Mouse (Mus musculus): ENCODE measurements around the gene B3galt4.

DNA sequence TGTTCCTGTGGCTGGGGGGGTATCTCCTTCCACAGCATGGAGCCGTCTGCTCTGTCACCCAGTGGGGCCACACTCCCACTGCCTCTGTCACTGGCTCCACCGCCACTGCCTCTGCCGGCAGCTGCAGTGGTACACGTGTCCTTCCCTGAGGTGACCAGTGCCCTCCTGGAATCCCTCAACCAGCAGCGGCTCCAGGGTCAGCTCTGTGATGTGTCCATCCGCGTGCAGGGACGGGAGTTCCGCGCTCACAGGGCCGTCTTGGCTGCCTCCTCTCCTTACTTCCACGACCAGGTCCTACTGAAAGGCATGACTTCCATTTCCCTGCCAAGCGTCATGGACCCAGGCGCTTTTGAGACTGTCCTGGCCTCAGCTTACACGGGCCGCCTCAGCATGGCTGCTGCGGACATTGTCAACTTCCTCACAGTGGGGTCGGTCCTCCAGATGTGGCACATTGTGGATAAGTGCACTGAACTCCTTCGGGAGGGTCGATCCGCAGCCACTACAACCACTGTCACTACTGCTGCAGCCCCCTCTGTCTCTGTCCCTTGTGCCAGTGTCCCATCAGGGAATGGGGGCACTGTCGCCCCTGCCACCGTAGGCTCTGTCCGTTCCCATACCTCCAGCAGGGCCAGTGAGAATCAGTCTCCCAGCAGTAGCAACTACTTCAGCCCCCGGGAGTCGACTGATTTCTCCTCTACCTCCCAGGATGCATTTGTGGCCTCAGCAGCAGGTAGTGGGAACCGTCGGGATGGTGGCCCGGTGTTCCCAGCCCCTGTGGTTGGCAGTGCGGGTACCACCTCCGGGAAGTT lies 34.2 kb downstream of the B3galt4 start:
- no peak for TF ChIP-seq CHD1 (IDR thresholded peaks at IDR 0.05; ENCODE audit: low read depth, low read length)
- TF ChIP-seq CTCF (IDR thresholded peaks at IDR 0.05 in 2 of 3, conservative IDR thresholded peaks at IDR 0.05 in 1 of 3; ENCODE audit: control insufficient read depth in 1 of 3, insufficient read depth in 1 of 3, low read depth in 2 of 3, low read length in 3 of 3, poor library complexity in 1 of 3, severe bottlenecking in 1 of 3), result no peak
- TF ChIP-seq NELFE (IDR thresholded peaks at IDR 0.05; ENCODE audit: low read depth, low read length), result no peak
- TF ChIP-seq ELF1 (IDR thresholded peaks at IDR 0.05; ENCODE audit: low read depth, low read length), result no peak
- no peak for TF ChIP-seq POLR2A (IDR thresholded peaks at IDR 0.05; ENCODE audit: control insufficient read depth in 1 of 2, insufficient read depth in 1 of 2, low read depth in 1 of 2, low read length in 2 of 2, poor library complexity in 1 of 2)
- no peak for TF ChIP-seq POLR2AphosphoS2 (IDR thresholded peaks at IDR 0.05; ENCODE audit: low read length)
- no peak for TF ChIP-seq RCOR1 (IDR thresholded peaks at IDR 0.05; ENCODE audit: low read depth, low read length)
- TF ChIP-seq SMC3 (IDR thresholded peaks at IDR 0.05; ENCODE audit: low read depth, low read length), result no peak
- TF ChIP-seq EP300 (IDR thresholded peaks at IDR 0.05; ENCODE audit: low read depth in 1 of 2, low read length in 2 of 2), result no peak
